Mouse (Mus musculus): Measurements from ENCODE around the gene Ccin. TPM values are rescaled to one million over a fixed set of nuclear protein-coding genes. Genes with fewer than 3 reads are reported as not detected.
A peak's percentile ranks its signal among the peaks of the same experiment; 100 is the strongest.

The Ccin gene
- total and polyA plus RNA-seq, 2 experiments from 2014 or later = 0.49 TPM; not detected in 1

DNA sequence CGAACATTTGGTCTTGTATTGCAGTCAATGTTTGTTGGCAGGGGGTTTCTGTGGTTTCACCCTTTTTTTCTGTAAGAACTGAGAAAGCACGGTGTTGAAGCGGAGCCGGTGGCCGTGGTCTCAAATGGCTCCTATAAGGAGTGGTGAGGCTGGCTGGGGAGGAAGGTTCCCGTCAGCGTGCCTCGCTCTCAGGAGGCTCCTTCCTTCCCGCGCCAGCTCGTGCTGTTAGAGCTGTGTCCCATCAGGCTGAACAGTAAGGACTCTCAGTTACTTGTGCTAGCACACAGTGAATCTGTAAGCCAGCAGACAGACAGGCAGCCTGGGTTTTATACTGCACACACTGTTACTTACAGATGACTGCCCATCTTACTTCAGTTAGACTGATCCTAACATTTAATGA is 39.5 kb downstream of the Ccin start:
- H3K27me3 ChIP-seq (ENCODE audit: insufficient read depth, low read length) = no peaks in the 10 kb centered on the region
- no peak for ATAC-seq (ENCODE audit: low FRiP score)

GRCm38 (mm10) chr4:44023681-44024080 is 40.4 kb downstream of the Ccin start:
- no peaks in the 10 kb centered on the region for H3K4me1 ChIP-seq (ENCODE audit: insufficient read depth, low read length)
- no peak for ATAC-seq (ENCODE audit: low FRiP score)
- no peaks in the 10 kb centered on the region for H3K9me3 ChIP-seq (ENCODE audit: low read length)
- H3K36me3 ChIP-seq (ENCODE audit: insufficient read depth, low read length) = peaks cover 85% of the 10 kb centered on the region
- DNase-seq (ENCODE audit: low spot score) = no peak
- H3K27ac ChIP-seq (ENCODE audit: low read depth, low read length) = no peak overlapping the region
- H3K4me3 ChIP-seq (ENCODE audit: low read depth, low read length) = no peak overlapping the region
- no peaks in the 10 kb centered on the region for H3K27me3 ChIP-seq (ENCODE audit: insufficient read depth, low read length)
- H3K4me2 ChIP-seq (ENCODE audit: low read depth, low read length, poor library complexity, severe bottlenecking) = no peak overlapping the region
- H3K9ac ChIP-seq (replicated peaks; ENCODE audit: low read length, poor library complexity, severe bottlenecking) = no peak overlapping the region
- TF ChIP-seq CTCF (IDR thresholded peaks at IDR 0.05) = no peak
- 98% methylated on average over 9 of the region's 9 CpGs for WGBS

More for the DNA sequence above, 39.5 kb downstream of the Ccin start:
- Histone ChIP-seq H3K4me2 (ENCODE audit: low read depth, low read length, poor library complexity, severe bottlenecking) (no peak overlapping the region), H3K4me3 (ENCODE audit: low read depth, low read length) (no peak overlapping the region), H3K9me3 (ENCODE audit: low read length) (no peaks in the 10 kb centered on the region), H3K4me1 (ENCODE audit: insufficient read depth, low read length) (no peaks in the 10 kb centered on the region), H3K27ac (ENCODE audit: low read depth, low read length) (no peak overlapping the region), H3K9ac (replicated peaks; ENCODE audit: low read length, poor library complexity, severe bottlenecking) (no peak overlapping the region), H3K36me3 (ENCODE audit: insufficient read depth, low read length) (peaks cover 82% of the 10 kb centered on the region)
- no peak for DNase-seq (ENCODE audit: low spot score)
- TF ChIP-seq CTCF (IDR thresholded peaks at IDR 0.05) = no peak
- WGBS = 91% methylated on average over 11 of the region's 11 CpGs

DNA sequence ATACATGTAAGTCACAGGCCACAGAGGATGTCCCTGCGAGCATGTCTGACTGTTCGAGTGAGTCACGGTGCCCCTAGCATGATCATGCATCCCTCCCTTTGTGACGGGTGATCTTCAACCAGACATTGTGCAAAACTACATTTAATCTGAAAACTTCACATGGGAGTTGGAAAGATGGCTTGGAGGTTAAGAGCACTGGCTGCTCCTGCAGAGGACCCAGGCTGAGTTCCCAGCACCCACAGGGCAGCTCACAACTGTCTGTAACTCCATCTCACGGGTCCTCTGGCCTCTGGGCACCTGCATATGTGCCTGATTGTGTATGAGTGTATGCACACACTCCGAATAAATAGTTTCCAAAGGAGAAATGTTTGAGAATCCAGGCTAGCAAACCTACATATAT is 41.0 kb downstream of the Ccin start:
- DNase-seq (ENCODE audit: low spot score) (no peak), ATAC-seq (ENCODE audit: low FRiP score) (no peak)
- H3K4me1 ChIP-seq (ENCODE audit: insufficient read depth, low read length) = no peaks in the 10 kb centered on the region
- H3K9me3 ChIP-seq (ENCODE audit: low read length) = no peaks in the 10 kb centered on the region
- WGBS = 98% methylated on average over 6 of the region's 6 CpGs
- H3K36me3 ChIP-seq (ENCODE audit: insufficient read depth, low read length) = peaks cover 83% of the 10 kb centered on the region
- H3K4me3 ChIP-seq (ENCODE audit: low read depth, low read length) = no peak overlapping the region
- no peaks in the 10 kb centered on the region for H3K27me3 ChIP-seq (ENCODE audit: insufficient read depth, low read length)
- H3K27ac ChIP-seq (ENCODE audit: low read depth, low read length) = no peak overlapping the region
- no peak overlapping the region for H3K4me2 ChIP-seq (ENCODE audit: low read depth, low read length, poor library complexity, severe bottlenecking)
- no peak overlapping the region for H3K9ac ChIP-seq (replicated peaks; ENCODE audit: low read length, poor library complexity, severe bottlenecking)
- no peak for TF ChIP-seq CTCF (IDR thresholded peaks at IDR 0.05)

- H3K27me3 ChIP-seq (ENCODE audit: insufficient read depth, low read length) = no peaks in the 10 kb centered on the region
- H3K36me3 ChIP-seq (ENCODE audit: insufficient read depth, low read length) = peaks cover 84% of the 10 kb centered on the region
- no peak for TF ChIP-seq CTCF (IDR thresholded peaks at IDR 0.05)
- H3K4me1 ChIP-seq (ENCODE audit: insufficient read depth, low read length) = no peaks in the 10 kb centered on the region
- no peaks in the 10 kb centered on the region for H3K9me3 ChIP-seq (ENCODE audit: low read length)
- DNase-seq (ENCODE audit: low spot score) = no peak
- no peak overlapping the region for H3K4me2 ChIP-seq (ENCODE audit: low read depth, low read length, poor library complexity, severe bottlenecking)
- H3K4me3 ChIP-seq (ENCODE audit: low read depth, low read length) = no peak overlapping the region
- WGBS = 94% methylated on average over 6 of the region's 6 CpGs
- ATAC-seq (ENCODE audit: low FRiP score) = no peak
- H3K27ac ChIP-seq (ENCODE audit: low read depth, low read length) = no peak overlapping the region
- no peak overlapping the region for H3K9ac ChIP-seq (replicated peaks; ENCODE audit: low read length, poor library complexity, severe bottlenecking)
Measured at GRCm38 (mm10) chr4:44025570-44025969, 42.3 kb downstream of the Ccin start.

DNA sequence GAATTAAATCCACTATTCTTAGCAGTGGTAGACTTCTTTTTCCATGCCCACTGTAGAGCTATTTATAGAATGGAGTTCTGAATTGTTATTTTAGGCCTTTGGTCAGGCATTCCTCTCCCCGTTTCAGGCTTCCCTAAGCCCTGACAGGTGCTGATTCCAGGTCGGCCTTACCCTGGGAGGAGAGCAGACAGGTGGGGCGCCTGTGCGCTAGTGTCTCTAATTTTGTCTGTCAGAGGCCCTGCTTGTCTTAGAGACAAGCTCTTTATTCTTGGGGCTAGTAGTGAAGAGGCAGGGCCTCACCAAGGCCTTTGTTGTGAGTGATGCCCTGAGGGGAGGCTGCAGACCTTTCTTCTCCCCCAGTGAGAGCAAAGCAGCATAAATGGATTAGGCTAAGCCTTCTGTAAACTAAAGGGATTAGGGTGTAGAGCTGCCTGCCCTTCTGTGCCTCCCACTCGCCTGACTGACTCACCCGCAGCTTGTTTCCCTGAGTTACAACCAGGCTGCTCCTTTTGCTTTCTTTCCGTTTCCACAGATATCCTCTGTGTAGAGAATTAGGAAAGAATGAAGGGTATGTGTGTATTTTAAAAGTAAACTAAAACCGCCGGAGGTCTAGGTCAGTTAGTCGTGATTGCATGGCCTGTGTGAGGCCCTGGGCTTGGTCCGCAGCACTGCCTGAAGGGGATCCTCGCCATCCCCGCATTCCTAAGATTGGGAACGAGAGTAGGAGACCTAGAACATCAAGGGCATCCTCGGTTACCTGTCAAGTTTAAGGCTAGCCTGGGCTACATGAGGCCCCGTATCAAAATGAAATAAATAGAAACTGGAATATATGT is 45.2 kb downstream of the Ccin start:
- ATAC-seq (ENCODE audit: low FRiP score) = no peak
- no peak for TF ChIP-seq CTCF (IDR thresholded peaks at IDR 0.05)
- peak; percentile 34 for DNase-seq (ENCODE audit: low spot score)
- H3K9ac ChIP-seq (replicated peaks; ENCODE audit: low read length, poor library complexity, severe bottlenecking) = 0 out of 2 replicates have a peak overlapping the region, but pooled peaks have one; percentile 8
- no peaks in the 10 kb centered on the region for H3K27me3 ChIP-seq (ENCODE audit: insufficient read depth, low read length)
- no peak overlapping the region for H3K4me2 ChIP-seq (ENCODE audit: low read depth, low read length, poor library complexity, severe bottlenecking)
- no peaks in the 10 kb centered on the region for H3K4me1 ChIP-seq (ENCODE audit: insufficient read depth, low read length)
- H3K4me3 ChIP-seq (ENCODE audit: low read depth, low read length) = no peak overlapping the region
- no peaks in the 10 kb centered on the region for H3K9me3 ChIP-seq (ENCODE audit: low read length)
- WGBS = 21% methylated on average over 16 of the region's 16 CpGs
- peaks cover 82% of the 10 kb centered on the region for H3K36me3 ChIP-seq (ENCODE audit: insufficient read depth, low read length)
- no peak overlapping the region for H3K27ac ChIP-seq (ENCODE audit: low read depth, low read length)

- Histone ChIP-seq H3K9ac (replicated peaks; ENCODE audit: low read length, poor library complexity, severe bottlenecking) (no peak overlapping the region), H3K27ac (ENCODE audit: low read depth, low read length) (no peak overlapping the region), H3K27me3 (ENCODE audit: insufficient read depth, low read length) (no peaks in the 10 kb centered on the region), H3K36me3 (ENCODE audit: insufficient read depth, low read length) (peaks cover 74% of the 10 kb centered on the region), H3K4me3 (ENCODE audit: low read depth, low read length) (no peak overlapping the region), H3K4me1 (ENCODE audit: insufficient read depth, low read length) (no peaks in the 10 kb centered on the region), H3K9me3 (ENCODE audit: low read length) (no peaks in the 10 kb centered on the region), H3K4me2 (ENCODE audit: low read depth, low read length, poor library complexity, severe bottlenecking) (no peak overlapping the region)
- DNase-seq (ENCODE audit: low spot score) = peak; percentile 61
- 81% methylated on average over 15 of the region's 15 CpGs for WGBS
- ATAC-seq (ENCODE audit: low FRiP score) = no peak
- TF ChIP-seq CTCF (IDR thresholded peaks at IDR 0.05) = peak; percentile 15; the same call in 1 of the 2 replicates
Measured at GRCm38 (mm10) chr4:44029661-44030066, 46.4 kb downstream of the Ccin start.
